Mouse (Mus musculus) gastrocnemius, postnatal 4 days (tissue): ENCODE data around the gene D17Wsu92e. TPM values are rescaled to one million over a fixed set of nuclear protein-coding genes. Genes with fewer than 3 reads are reported as not detected.

Source experiments
- DNase-seq, 2 experiments: peaks; one replicate each; pipeline ENCODE4 v3.0.0; 2021 to 2022; ENCODE audit warnings: low spot score in 2 of 2, mixed read lengths in 2 of 2
- total RNA-seq, 2 experiments: library from RNA; stranded (reverse); gene quantifications; 2 replicates each; pipeline ENCODE4 v1.2.3; 2021

Gene D17Wsu92e
- total RNA-seq, 2 experiments from 2014 or later: 69.7 to 74.0 TPM

DNA sequence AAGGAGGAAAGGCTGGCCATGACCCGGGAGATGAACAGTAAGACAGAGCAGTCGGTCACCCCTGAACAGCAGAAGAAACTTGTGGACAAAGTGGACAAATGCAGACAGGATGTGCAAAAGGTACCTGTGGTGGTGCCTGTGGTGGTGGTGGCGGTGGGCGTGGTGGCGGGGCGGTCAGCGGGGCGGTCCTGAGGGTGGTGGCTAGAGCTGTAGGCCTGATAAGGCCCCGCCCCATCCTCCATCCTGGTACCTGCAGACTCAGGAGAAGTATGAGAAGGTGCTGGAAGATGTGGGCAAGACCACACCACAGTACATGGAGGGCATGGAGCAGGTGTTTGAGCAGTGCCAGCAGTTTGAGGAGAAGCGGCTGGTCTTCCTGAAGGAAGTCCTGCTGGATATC lies 114.8 kb downstream of the D17Wsu92e start:
- no peak for DNase-seq

- DNase-seq: no peak
Observed at GRCm38 (mm10) chr17:27703961-27704621, 116.4 kb downstream of the D17Wsu92e start.

DNA sequence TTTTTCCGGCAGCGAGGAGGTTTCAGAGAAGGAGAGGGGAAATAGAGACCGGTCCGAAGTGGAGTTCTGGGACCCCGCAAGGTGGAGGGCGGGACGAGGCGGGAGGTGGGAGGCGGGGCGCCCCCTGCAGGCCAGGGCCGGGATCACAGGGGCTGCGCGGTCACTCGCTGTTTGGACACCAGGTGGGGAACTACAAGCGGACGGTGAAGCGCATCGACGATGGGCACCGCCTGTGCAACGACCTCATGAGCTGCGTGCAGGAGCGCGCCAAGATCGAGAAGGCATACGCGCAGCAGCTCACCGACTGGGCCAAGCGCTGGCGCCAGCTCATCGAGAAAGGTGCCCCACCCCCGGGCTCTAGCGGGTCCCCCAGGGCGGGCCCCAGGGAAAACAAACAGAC lies 117.9 kb downstream of the D17Wsu92e start:
- peak in 1 of 2 experiments; percentile 50 for DNase-seq

DNA sequence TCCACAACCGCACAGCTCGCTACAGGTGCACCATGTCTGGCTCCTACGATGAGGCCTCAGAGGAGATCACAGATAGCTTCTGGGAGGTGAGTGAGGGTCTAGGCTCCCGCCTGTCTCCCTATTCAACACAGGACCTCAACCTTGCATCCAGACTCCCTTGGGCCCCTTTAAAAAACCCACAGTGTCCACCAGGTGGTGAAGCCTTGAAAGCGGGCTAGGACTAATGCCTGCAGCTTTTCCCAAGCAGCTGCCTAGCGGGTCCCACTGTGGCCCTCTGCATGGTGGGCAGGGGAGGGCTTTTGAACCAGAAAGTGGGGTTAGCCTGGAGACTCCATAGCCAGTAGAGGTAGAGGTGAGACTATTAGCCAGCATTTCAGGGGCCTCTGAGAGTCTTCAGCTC lies 118.6 kb downstream of the D17Wsu92e start:
- no peak for DNase-seq

Other genes with a start within 250 kb of the D17Wsu92e start
- 100 to 1,000 TPM; 316 to 327 TPM for gene Nudt3, start 197.2 kb downstream of the D17Wsu92e start, total RNA-seq
- not detected for gene RPS10-NUDT3, start 185.4 kb downstream of the D17Wsu92e start, total RNA-seq
- 1,000 to 10,000 TPM in 1 of 2 experiments, 100 to 1,000 TPM in 1; 893 to 1,001 TPM for gene Rps10, start 184.0 kb downstream of the D17Wsu92e start, total RNA-seq
- gene Pacsin1, start 165.1 kb downstream of the D17Wsu92e start, total RNA-seq: under 1 TPM; 0.18 to 0.78 TPM
- under 1 TPM; 0.65 to 0.96 TPM for gene Spdef, start 91.7 kb downstream of the D17Wsu92e start, total RNA-seq
- gene Snrpc, start 17.5 kb upstream of the D17Wsu92e start, total RNA-seq: 100 to 1,000 TPM in 1 of 2 experiments, 10 to 100 TPM in 1; 97.3 to 109 TPM
- gene Uhrf1bp1, start 35.8 kb upstream of the D17Wsu92e start, total RNA-seq: 10 to 100 TPM; 19.3 to 19.5 TPM
- gene Anks1, start 88.7 kb upstream of the D17Wsu92e start, total RNA-seq: 10 to 100 TPM; 38.3 to 40.1 TPM
- 10 to 100 TPM; 27.7 to 27.9 TPM for gene Taf11, start 89.2 kb upstream of the D17Wsu92e start, total RNA-seq